Mouse (Mus musculus) layer of hippocampus, postnatal 10 days (tissue): ENCODE results near the gene Phykpl. TPM values are rescaled to one million over a fixed set of nuclear protein-coding genes. Genes with fewer than 3 reads are reported as not detected.
"Not testable (repeated sequence)": the region's sequence is repeated elsewhere in the genome, so short reads cannot be mapped to it uniquely, and the experiment has no call there.

Experiments
- DNase-seq, 2 experiments: peaks; one replicate each; pipeline ENCODE4 v3.0.0; 2021; ENCODE audit warnings: low spot score in 2 of 2
- total RNA-seq, 2 experiments: library from RNA; stranded (reverse); gene quantifications; 2 replicates each; pipeline ENCODE4 v1.2.3; 2021

The Phykpl gene
- total RNA-seq, 2 experiments from 2014 or later, result 8.3 to 10.3 TPM

DNA sequence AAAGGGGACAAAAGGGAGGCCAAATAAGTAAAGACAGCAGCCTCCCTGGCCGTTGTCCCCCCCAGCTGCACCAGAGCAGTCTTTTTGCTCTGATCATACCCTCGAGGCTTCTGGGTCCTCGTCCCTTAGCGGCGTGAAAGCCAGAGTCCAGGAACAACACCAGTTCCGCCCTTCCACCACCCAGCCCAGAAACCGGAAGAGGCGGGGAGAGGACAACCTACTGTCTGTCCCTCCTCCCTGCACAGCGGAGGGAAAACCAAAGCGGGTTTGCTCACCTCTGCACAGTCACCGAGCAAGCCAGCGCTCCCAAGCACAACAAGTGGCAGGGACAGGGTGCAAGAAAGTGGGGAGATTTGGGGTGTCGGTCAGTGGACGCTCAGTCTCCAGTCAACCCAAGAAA is 31.0 kb downstream of the Phykpl start:
- peak in 1 of 2 experiments; percentile 49 for DNase-seq

DNA sequence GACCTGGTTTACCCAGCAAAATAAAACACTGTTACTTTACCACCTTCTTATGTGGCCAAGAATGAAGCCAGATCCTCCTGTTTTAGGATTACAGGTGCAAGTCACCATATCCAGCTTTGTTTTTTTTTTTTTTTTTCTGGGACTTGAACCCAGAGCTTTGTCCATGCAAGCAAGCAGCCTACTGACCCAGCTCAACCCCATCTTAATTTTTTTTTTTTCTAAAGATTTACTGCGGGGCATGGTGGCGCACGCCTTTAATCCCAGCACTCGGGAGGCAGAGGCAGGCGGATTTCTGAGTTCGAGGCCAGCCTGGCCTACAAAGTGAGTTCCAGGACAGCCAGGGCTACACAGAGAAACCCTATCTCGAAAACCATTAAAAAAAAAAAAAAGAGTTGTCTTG is 31.6 kb downstream of the Phykpl start:
- not testable (repeated sequence) for DNase-seq

DNA sequence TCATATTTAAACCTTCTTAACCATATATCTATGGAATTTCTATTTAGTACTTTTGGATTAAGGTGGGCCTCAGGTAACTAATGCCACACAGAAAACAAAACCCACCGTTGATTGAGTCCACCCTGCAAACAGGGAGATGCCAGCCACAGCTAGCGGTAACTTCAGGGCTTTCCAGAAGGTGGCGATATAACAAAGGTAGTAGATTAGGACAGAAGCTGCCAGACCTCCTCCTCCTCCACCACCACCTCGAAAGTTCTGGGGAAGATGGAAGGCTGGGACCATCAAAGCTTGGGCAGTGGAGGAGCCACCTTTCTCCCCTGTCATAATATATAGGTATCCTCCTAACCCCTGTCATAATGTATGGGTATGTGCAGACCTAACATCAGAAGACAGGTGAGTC is 33.1 kb downstream of the Phykpl start:
- peak; percentile 72 to 80 for DNase-seq

DNA sequence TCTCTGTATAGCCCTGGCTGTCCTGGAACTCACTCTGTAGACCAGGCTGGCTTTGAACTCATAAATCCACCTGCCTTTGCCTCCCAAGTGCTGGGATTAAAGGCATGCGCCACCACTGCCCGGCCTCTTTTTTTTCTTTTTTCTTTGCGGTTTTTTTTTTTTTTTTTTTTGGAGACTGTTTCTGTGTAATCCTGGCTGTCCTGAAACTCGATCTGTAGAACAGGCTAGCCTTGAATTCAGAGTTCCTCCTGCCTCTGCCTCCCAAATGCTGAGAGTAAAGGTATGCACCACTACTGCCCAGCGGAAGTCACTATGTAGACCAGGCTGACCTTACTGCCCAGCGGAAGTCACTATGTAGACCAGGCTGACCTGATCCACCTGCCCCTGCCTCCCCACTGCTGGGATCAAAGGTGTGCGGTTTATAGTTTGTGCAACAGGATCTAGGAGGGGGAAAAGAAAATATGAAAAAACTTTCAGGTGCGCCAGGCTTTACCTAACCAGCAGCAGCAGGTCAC is 34.4 kb downstream of the Phykpl start:
- DNase-seq, result no peak

DNA sequence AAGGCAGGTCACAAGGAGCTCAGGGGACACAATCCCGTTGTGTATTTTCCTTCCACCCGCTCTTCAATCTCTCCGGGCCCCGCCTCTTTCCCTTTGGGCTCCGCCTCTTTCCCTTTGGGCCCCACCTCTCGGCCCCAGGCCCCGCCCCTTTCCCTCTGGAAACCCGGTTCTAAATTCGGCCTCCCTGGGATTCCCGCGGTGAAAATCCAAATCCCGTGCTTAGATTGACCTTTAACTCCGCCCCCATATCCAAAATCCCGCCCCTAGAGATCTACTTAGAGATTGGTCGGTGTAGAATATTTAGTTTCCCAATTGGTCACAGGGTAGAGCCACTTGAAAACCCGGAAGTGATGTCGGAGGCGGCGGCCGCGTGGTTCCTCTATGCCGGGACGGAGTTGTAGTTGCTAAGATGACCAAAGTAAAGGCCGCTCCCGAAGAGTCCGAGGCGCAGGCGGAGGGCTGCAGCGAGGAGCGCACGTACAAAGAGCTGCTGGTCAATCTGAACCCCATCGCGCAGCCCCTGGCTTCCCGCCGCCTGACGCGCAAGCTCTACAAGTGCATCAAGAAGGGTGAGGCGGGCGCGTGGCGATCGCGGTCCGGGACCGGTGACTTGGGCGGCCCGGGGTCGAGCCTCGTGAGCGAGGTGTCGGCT is 35.0 kb downstream of the Phykpl start, which contains the start of gene Nhp2:
Nhp2 (plus strand) TSS at position 327 of the 652 bp plus-strand sequence.
- DNase-seq, result peak; percentile 92 to 93

DNA sequence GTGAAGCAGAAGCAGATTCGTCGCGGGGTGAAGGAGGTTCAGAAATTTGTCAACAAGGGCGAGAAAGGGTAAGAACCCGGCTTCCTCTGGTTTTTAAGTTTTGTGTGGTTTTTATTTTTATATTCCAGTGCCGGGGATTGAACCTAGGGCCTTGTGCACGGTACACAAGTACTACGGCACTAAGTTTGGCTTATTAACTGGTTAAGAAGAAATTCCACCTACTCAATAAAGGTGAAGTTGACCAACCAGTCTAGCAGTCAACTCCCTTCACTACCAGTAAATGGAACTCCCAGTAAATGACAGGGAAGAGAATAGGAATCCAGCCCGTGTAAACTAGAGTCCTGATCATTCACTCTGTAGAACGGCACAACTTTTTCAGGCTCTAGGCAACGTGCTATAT is 35.5 kb downstream of the Phykpl start:
- no peak for DNase-seq

DNA sequence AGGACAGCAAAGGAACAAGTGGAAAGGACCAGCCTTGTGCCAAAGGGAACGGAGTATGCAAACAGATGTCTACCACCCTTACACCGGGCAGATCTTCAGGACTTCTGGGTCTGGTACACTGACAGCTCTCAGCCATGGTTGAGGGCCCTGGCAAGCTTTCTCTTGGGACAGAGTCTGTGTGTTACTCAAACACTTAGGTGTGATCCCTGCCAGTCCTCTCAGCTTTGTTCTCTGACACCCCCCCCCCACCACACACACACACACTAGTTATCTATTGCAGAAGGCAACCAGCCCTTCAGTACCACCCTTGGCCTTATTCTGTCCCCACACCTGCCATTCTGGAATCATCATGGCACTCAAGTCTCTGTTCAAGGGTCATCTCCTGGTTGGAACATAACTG is 37.2 kb downstream of the Phykpl start:
- no peak for DNase-seq

DNA sequence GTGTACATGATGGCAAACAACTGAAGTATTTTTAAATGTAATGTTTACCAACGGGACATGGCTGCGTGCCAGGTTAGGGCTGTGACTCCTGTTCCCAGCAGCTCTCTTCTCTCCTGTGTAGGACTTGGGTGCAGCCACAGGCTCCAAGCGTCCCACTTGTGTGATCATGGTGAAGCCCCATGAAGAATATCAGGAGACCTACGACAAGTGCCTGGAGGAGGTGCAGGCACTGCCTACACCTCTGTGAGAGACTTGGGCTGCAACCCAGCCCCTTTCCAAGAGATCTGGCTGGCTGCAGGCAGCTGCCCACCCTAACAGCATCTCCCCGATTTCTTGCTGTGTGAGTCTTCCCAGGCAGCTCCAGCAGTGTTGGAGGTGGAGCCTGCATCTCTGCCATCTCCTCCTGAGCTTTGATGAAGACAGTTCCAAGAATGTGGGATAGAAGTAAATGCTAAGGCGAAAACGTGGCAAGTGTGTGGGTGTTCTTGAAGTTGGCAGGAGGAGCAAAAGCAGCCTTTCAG is 38.5 kb downstream of the Phykpl start:
- no peak for DNase-seq

DNA sequence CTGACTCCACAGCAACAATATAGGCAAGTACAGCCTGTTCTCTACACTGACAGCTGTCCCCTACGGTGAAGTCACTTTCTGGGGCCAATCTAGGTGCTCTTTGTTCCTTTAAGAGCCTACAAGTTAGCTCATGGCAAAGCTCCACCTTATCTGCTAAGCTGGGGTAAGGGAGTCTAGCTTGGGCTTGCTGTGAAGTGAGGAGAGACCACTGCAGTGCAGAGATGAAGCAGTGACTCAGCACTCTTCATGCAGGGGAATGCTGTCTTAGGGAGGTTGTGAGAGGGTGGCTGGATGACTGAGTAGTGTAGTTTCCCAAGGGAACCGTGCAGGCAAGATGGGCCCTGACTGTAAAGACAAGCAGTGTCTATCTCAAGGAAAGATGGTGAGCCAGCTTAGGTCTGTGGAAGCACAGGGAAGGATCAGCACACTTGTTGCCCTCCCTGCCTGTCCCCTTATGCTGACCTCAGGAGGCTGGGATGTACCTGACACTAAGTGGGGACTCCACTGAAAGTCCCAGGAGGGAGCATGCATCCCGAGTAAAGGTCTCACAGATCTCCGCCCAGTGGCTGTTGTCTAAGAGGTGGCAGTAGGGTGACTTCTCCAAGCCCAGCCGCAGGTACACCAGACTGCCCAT is 40.7 kb downstream of the Phykpl start:
- no peak for DNase-seq

DNA sequence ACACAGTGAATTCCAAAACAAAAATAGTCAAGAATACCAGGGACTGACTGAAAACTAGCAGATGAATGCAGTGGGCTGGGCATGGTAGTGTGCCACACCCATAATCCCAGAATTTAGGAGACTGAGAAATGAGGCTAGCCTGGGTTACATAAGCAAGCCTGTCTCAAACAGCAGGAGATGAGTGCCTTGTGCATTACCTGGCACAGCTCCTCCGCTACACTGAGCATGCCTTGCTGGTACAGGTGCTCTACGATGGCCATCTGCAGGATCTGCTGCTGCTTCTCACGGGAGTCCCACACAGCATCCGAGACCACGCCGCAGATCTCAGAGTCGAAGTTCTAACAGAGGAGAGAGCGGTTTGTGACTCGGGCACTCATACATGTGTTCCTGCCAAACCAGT is 42.9 kb downstream of the Phykpl start:
- DNase-seq, result no peak

DNA sequence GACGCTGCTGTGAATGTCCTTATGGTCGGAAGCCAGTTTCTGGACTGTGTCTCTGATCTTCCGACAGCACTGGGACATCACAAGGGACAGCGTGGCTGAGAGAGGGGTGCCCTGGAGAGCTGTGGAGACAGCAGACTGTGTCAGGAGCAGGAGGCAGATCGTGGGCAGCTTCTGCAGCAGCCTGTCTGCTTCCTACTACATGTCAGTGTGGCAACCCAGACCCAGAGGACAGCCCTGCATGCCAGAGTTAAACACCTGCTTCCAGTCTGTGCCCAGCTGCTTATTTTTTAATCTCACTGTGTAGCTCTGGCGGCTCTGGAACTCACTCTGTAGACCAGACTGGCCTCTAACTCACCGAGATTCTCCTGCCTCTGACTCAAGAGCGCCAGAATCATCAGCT is 43.4 kb downstream of the Phykpl start:
- no peak for DNase-seq

DNA sequence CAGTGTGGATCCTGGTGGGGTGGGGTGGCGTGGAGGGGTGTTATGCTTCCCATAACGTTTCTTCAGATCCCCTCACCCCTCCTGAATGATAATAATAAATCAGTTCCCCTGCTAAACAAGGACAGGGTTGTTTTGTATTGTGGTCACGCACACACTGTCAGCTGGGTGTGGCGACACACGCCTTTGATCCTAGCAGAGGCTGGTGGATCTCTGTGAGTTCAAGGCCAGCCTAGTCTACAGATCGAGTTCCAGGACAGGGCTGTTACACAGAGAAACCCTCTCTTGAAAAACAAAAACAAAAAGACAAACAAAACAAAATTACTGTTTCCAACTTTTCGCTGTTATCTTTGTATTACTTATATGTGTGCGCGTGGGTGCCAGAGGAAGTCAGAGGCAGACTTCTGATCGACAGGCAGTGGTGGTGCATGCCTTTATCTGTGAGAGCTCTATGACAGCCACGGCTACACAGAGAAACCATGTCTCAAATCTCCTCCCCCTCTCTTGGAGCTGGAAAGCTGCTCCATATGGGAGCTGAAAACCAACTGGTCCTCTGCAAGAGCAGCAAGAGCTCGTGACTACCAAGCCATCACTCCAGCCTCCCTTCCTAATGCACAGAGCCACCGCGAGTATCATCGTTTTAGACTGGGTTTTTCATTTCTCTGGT is 45.2 kb downstream of the Phykpl start:
- no peak for DNase-seq

DNA sequence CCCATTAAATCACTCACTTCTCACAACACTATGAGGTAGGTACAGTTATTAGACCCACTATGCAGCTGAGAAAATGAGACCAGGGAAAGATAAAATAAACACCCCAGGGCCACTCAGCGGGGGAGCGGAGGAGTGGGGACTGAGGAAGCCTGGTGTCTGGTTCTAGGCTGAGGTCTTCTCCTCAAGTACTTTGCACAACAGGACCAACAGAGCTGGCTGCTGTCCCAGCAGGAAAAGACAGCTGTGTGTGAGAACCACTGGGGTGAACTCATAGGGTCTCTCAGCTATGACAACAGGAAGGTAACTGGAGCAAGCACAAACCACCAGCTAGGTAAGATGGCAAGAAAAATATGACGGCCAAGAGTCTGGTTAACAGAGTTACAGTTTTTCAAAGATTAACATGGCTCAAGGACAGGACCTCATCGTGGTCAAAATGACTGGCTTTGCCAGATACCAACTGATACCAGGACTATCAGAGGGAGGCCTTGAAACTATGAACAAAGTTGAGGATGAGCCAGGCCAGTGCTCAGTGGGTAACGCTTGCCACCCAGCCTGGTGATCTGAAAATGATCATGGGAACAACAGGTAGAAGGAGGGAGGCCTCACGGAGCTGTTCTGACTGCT is 47.7 kb downstream of the Phykpl start:
- DNase-seq, result no peak

DNA sequence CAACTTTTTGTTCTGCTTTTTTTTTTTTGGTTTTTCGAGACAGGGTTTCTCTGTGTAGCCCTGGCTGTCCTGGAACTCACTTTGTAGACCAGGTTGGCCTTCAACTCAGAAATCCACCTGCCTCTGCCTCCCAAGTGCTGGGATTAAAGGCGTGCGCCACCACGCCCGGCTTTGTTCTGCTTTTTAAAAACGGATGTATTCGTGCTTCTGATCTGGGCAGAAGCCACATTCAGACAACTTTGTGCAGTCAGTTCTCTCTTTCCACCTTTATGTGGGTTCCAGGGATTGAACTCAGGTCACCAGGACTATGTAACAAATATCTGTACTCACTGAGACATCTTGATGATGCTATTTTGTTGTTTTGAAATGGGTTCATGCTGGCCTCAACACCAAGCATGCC is 48.6 kb downstream of the Phykpl start:
- DNase-seq, result not testable (repeated sequence)

DNA sequence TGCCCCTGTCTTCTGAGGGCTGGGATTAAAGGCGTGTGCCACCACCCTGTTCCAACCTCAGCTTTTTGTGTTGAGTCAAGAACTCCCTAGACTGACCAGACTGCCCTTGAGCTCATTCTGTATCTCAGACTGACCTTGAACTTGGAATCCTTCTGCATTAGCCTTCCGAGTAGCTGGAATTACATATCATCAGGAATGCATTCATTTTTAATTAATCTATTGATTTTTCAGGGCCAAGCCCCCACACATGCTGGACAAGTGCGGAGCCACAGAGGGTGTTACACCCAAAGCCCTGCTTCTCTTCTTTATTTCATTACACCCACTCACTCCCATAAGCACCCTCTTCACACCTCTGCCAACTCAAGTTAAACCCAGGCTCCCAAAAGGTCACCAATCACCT is 49.2 kb downstream of the Phykpl start:
- DNase-seq, result no peak

DNA sequence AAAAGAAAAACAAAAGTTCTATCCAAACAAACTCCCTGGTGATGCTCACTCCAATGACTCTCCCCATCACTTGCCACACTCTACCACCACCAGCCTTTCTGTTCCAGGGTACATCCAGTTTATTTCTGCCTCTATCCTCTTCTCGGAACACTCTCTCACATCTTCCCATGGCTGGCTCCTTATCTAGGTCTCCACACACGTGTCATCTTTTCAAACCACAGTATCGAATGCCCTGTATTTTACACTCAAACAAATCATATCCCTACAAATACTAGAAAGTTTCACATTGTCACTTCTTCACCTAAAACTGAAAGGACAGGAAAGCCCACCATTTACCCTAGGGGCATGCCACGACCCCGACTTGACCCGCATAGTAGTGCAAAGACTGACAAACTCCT is 50.6 kb downstream of the Phykpl start:
- no peak for DNase-seq

DNA sequence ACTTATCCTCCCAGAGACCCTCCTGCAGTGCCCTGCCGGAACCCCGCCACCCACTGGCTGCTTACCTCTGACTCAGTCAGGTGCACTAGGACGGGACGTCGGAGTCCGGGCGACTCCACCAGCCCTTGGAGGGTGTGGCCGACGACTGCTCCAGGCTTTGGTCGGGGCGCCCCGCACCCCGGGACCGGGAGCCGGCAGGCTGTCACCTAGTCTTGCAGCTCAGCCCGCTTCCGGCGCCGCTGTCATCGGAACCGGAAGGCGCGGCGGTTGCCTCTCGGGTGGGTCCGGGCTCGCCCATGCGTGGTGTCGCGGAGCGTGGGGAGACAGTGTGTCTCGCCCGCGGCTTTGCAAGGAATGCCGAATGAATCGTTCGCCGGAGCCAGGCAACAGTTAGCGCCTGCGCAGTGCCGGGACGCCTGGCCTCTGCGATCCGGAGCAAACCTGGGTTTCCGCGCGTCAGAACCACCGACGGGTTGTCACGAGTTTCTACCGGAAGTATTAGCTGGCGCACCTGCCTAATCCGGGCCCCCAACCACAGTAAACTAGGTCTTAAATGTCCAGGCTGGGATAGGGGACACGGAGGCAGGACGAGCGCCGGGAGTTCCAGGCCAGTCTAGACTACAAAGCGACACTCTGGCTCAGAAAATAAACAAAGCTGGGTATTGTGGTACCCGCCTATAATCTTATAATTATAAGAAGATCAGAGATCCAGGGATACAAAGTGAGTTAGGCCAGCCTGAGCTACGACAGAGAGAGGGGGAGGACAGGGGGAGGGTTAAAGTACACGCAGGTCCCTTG is 51.2 kb downstream of the Phykpl start, which contains the start of gene Rmnd5b:
Rmnd5b (minus strand) TSS at position 372 of the 798 bp plus-strand sequence.
- DNase-seq, result peak; percentile 94

DNA sequence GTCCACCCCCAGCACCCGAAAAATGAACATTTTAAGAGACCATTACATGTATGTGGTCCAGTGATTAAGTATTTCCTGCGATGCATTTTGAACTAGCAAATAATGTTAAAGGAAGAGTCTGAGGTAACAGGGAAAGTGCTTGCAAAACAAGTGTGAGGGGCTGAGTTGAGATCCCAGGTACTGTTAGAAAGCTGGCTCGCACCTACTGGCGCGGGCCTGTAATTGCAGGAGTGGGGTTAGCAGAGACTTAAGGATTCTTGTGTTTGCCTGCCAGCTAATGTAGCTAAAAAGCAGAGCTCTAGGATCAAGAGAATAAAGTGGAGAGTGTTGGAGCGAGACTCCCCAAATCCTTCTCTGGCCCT is 51.7 kb downstream of the Phykpl start:
- DNase-seq, result peak in 1 of 2 experiments; percentile 38

DNA sequence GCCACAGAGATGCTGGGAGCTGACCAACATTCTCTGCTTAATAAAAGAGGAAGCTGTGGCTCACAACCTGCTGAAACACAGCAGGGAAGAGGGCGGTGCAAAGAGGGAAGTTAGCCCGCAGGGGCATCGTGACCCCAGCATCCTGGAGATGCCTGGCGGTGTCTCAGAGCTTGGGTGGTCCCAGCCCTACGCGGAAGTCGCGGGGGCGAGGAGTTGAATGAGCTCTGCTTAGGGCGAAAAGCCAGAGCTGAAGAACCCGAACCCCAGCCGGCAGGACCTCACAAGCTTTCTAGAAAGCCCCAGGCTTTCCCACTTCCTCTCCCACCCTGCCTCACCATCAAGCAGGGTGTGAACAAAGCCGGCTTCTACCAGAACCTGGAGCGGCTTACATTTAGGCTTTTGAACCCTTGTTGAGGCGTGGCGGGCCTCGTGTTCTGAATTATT is 53.4 kb downstream of the Phykpl start:
- DNase-seq, result no peak

DNA sequence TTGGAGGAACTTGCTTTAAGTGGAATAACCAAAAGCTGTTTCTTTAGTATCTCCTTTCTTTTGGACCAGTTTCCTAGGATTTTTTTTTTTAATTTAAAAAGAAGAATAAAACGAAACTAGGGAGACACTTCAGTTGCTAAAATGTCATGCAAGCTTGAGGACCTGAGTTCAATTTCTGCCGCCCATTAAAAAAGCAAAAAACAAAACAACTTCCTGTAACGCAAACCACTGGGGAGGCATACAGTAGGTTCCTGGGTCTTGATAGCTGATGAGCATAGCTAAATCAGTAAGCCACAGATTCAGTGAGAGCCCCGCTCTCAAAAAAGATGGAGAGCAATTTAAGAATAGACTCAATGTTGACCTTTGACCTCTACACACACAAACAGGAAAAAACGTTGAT is 53.9 kb downstream of the Phykpl start:
- DNase-seq, result no peak

DNA sequence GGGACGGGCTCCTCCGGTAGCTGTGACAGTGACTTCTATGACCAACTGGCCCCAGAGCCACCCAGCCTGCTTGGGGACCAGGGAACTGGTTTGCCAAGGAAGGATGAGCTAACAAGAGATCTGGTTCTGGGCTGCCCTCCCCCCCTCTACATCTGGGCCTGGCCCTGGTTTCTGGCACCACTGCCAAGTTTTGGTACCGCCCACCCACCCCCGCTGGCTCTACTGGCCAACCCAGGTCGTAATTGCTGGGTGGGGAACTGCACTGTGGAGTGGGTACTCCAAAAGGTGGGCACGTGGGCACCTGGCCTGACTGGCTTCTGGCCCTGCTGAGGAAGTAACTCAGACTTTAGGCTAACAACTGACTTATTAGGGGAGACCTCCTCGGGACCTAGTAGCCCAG is 56.2 kb downstream of the Phykpl start:
- no peak for DNase-seq
